Mouse (Mus musculus) myocyte (in vitro differentiated cells): Measurements from ENCODE around the gene Tescl.

Experiments used
- CEBPB ChIP-seq: IDR thresholded peaks from 2 replicates; pipeline ENCODE4 v1.6.1; 2011; ENCODE audit warnings: mild to moderate bottlenecking, moderate library complexity; ENCODE audit not compliant: poor library complexity, insufficient read depth, severe bottlenecking
- MAX ChIP-seq: IDR thresholded peaks from one replicate; pipeline ENCODE4 v1.6.1; 2011; ENCODE audit warnings: low read depth, mild to moderate bottlenecking, control low read depth
- MYOD1 ChIP-seq, 3 experiments: IDR thresholded peaks; one replicate each; pipeline ENCODE4 v1.6.1; 2011; ENCODE audit warnings: control low read depth in 2 of 3, low read depth in 2 of 3, mild to moderate bottlenecking in 2 of 3, moderate library complexity in 1 of 3; ENCODE audit not compliant: insufficient read length in 2 of 3, control insufficient read depth in 1 of 3
- POLR2A ChIP-seq: IDR thresholded peaks from one replicate; pipeline ENCODE4 v1.6.1; 2011; ENCODE audit warnings: low read depth, mild to moderate bottlenecking, control low read depth, moderate library complexity; ENCODE audit not compliant: insufficient read length
- POLR2AphosphoS2 ChIP-seq: IDR thresholded peaks from one replicate; pipeline ENCODE4 v1.6.1; 2011; ENCODE audit warnings: low read depth, control low read depth; ENCODE audit not compliant: insufficient read length
- USF1 ChIP-seq: IDR thresholded peaks from one replicate; pipeline ENCODE4 v1.6.1; 2011; ENCODE audit warnings: low read depth, mild to moderate bottlenecking, control low read depth, moderate library complexity

- peak; percentile 74 for TF ChIP-seq POLR2A
- peak; percentile 67 for TF ChIP-seq POLR2AphosphoS2
- TF ChIP-seq MYOD1 (IDR thresholded peaks at IDR 0.05; ENCODE audit: control insufficient read depth in 1 of 3, insufficient read length in 2 of 3, low read depth in 2 of 3): no peak
- no peak for TF ChIP-seq USF1
- no peak for TF ChIP-seq MAX
- TF ChIP-seq CEBPB: no peak
These were observed 17.1 kb downstream of the Tescl start, which contains the start of gene Zfp94 for GRCm38 (mm10) chr7:24316567-24317092.
